Mouse (Mus musculus) ZHBTc4 (cell line): ENCODE results near the gene Gm17545.

Source experiments
- DNase-seq: peaks from one replicate; pipeline ENCODE4 v3.0.0-alpha.2; 2011; ENCODE audit warnings: low read depth, low spot score

Gm17545 gene

DNA sequence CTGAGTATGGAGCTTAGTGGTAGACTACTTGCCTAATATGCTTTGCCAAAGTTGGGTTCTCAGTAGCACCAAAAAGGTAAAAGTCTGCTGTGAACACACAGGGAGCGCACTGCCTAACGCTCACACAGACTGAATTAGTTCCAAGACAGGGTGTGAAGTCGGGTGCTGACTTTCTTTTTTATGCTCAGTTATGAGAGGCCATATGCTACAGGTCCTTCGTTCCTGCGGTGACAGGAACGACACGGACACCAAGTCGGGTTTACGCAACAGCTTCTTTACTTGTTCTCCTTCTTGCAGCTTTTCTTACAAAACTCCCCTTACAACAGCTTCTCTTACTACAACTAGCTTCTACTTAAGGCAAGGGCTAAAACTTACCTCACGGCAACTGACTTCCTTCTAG is 10.9 kb upstream of the Gm17545 start:
- DNase-seq = no peak

- DNase-seq = no peak
Observed at GRCm38 (mm10) chr9:22445123-22445522, 9.0 kb upstream of the Gm17545 start.

DNA sequence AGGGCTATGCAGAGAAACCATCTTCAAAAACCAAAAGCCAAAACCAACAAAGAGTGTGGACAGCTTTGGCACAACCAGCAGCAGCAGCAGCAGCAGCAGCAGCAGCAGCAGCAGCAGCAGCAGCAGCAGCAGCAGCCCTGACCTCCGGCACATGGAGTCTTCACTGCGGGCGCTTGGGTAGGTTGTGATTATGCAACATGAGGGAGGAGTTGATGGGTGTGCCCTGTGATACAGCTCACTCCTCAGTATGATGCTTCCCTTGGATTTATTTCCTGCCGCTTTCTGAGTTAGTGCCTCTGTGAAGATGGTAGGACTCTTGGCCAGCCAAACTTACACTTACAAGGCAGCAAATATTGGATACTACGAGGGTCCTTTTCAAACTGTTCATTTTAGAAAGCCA is 6.9 kb upstream of the Gm17545 start:
- DNase-seq = no peak

GRCm38 (mm10) chr9:22448420-22448819 is 5.7 kb upstream of the Gm17545 start:
- no peak for DNase-seq

- DNase-seq = no peak
Observed at GRCm38 (mm10) chr9:22449209-22449608, 4.9 kb upstream of the Gm17545 start.

GRCm38 (mm10) chr9:22452697-22453096 is 1.4 kb upstream of the Gm17545 start:
- DNase-seq = no peak

GRCm38 (mm10) chr9:22453501-22453924 is 577 bp upstream of the Gm17545 start:
- no peak for DNase-seq

- no peak for DNase-seq
Observed at GRCm38 (mm10) chr9:22455041-22455440, 951 bp downstream of the Gm17545 start.

DNA sequence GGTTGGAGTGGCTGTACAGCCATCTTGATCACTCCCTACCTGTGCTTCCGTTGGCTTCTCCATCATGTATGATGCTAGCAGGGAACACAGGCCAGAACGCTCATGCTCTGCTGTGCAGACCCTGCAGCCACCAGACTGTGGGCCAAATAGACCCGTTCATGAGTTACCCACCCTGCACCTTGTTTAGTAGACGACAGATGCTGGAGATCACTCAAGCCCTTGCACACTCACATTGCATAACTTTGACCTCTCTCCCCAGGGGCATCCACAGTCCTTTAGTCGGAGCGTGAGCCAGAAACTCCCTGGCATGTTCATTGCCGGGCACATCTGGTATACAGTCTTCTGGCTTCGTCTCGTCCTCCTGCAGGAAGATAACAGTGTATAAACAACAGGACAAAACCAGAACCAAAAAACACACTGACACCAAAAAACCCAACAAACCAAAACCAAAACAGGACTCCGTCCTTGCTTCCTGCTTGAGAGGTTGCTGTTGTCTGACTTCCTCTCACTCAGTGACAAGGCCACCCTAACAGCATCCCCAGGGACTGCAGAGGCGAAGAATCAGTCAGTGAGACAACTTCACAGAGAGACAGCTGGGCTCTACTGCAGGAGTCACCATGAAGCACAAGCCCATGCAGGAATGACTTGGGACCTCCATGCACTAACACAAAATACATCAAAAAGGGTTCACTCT is 3.2 kb downstream of the Gm17545 start:
- DNase-seq = no peak

DNA sequence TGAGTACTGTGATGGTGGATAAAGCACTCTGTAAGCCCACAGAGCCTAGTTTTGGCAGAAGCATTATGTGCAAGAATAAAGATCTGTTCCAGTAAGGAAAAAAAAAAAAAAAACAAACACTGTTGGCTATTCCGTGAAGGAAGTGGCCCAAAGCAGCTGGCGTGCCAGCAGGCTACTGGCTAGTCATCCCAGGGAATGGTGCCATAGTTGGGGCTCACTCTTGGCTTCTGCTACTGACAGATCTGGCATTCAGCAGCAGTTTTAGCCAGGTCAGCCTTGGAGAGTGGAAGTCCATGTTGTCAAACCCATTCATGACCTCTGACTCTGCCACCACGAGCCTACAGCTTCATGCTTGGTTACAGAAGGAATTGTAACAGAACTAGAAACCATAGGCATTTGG is 7.9 kb downstream of the Gm17545 start:
- DNase-seq = no peak

- DNase-seq = no peak
Observed at GRCm38 (mm10) chr9:22466212-22466611, 12.1 kb downstream of the Gm17545 start.

- DNase-seq = peak; percentile 68
Observed at GRCm38 (mm10) chr9:22467371-22468169, 13.5 kb downstream of the Gm17545 start.

DNA sequence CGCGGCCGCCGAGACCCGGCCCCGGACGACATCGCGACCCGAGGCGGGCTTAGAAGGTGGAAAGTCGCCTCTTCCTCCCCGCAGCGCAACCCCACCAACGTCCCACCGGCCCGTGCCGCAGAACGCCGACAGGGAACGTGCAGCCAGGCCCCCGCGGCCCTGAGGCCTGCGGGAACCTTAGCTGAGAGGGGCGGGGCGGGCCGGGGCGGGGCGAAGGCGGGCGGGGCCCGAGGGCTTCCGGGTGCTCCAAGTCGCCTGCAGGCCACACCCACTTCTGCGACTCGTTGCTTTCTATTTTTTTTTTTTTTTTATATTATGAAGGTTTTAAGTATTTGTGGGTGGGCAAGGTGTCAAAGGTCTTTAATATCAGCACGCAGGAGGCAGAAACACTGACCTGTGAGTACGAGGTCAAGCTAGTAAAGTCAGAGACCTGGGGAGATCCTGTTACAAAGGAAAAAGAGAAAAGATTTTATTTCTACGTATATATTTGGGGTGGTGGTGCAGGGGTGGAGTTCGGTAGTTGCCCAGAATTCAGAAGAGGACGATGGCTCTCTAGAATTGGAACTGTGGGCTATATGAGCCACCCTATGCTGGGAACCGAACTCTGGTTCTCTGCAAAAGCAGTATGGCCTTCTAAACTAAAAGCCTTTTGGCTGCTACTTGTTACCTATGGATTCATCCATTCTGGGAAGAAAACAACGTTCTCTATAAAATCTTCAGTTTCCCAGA is 14.2 kb downstream of the Gm17545 start:
- DNase-seq = peak; percentile 92

DNA sequence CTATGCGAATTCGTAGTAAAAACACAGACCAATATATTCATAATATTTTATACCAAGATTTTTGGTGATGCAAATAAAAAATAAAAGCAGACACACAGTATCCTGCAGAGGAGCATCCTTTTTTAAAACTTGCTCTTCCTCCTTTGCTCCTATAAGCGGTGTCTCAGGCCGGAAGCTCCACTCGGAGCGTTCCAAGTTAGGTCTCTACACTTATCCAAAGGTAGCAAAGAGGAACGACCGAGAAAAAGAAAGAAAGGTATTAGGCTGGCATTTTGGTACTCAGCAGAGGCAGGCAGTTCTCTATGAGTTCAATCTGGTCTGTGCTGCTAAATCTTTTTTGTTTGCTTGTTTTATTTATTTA is 14.8 kb downstream of the Gm17545 start:
- no peak for DNase-seq

- DNase-seq = no peak
Observed at GRCm38 (mm10) chr9:22469643-22470042, 15.6 kb downstream of the Gm17545 start, which contains the start of gene Rp9. Gene Rp9 (minus strand): TSS chr9:22469743.

- peak; percentile 99 for DNase-seq
Observed at GRCm38 (mm10) chr9:22475424-22475868, 21.4 kb downstream of the Gm17545 start, which contains the start of gene Bbs9. Gene Bbs9 (plus strand): TSS chr9:22475715.

- DNase-seq = peak; percentile 17
Observed at GRCm38 (mm10) chr9:22476265-22476664, 22.2 kb downstream of the Gm17545 start.

- DNase-seq = peak; percentile 55
Observed at GRCm38 (mm10) chr9:22478946-22479345, 24.9 kb downstream of the Gm17545 start.

DNA sequence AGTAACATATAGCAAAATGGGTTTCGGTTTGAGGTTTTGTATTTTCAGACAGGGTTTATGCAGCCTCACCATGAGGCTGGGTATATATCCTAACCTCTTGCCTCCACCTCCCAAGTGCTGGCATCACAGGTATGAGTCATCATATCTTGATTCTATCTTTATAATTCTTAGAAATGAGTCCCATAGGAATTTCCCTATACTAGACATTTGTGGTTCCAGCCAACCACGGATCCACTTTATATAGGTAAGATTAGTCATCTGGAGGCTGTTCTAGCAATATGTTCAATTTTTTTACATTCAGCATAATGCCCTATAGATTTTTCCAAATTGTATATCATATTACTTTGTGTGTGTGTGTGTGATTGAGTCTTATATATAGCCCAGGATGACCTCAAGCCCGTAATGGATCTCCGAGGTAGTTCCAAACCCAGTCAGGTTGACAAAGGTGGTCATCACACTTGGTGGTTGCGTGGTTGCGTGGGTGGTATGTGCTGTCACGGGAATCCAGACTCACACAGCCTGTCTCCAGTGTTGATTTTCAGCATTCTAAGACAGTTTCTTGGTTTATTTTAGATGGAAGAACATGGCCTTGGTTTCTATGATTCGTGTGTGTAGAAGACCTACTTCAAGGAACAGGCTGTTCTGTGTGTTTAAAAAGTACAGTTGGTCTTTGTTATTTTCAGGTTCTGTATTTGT is 29.9 kb downstream of the Gm17545 start:
- DNase-seq = no peak

GRCm38 (mm10) chr9:22484562-22485308 is 30.6 kb downstream of the Gm17545 start:
- no peak for DNase-seq

GRCm38 (mm10) chr9:22486211-22486610 is 32.1 kb downstream of the Gm17545 start:
- DNase-seq = peak; percentile 72
